Mouse (Mus musculus) right cerebral cortex, adult 2 months (tissue): ENCODE measurements around the gene Zfp948.
"Not testable (repeated sequence)": the region's sequence is repeated elsewhere in the genome, so short reads cannot be mapped to it uniquely, and the experiment has no call there.

Experiments used
- DNase-seq, 2 experiments: peaks; one replicate each; pipeline ENCODE4 v3.0.0; 2021 to 2022; ENCODE audit warnings: low spot score in 2 of 2

The Zfp948 gene

GRCm38 (mm10) chr17:21635758-21636157, 69.0 kb downstream of the Zfp948 start:
- not testable (repeated sequence) for DNase-seq
